Mouse (Mus musculus) Patski (cell line): Measurements from ENCODE around the gene Gm44596. TPM values are rescaled to one million over a fixed set of nuclear protein-coding genes. Genes with fewer than 3 reads are reported as not detected.

Experiments
- ATAC-seq: fragments of 100-300 bp; one replicate; pipeline ENCODE4 v1.8.0; 2021
- CTCF ChIA-PET: fragments of 350-600 bp; sonication (Branson Sonifier 250); formaldehyde crosslinking; loops from one replicate; lab custom pipeline; 2022; ENCODE audit warnings: inconsistent platforms; lab: Charles Lee
- POLR2A ChIA-PET: fragments of 350-600 bp; sonication (Branson Sonifier 250); formaldehyde crosslinking; loops from one replicate; lab custom pipeline; 2022; ENCODE audit warnings: antibody characterized with exemption, inconsistent platforms; lab: Charles Lee
- DNase-seq: peaks from one replicate; pipeline ENCODE4 v3.0.0-alpha.2; 2011; ENCODE audit warnings: low read depth, low spot score
- H3K27me3 ChIP-seq: fragments of 371-371 bp; one replicate; pipeline ENCODE4 v1.5.1; 2021
- CTCF ChIP-seq: fragments of 100-300 bp; IDR thresholded peaks from one replicate; pipeline ENCODE4 v1.5.1; 2021
- in situ Hi-C: fragments of 300-500 bp; cut with MboI; formaldehyde crosslinking; loops from 3 replicates; pipeline ENCODE4 v1.11.1; 2018; ENCODE audit warnings: low pct_unique_long_range_greater_than_20kb, mixed read lengths
- polyA plus RNA-seq: library from polyadenylated mRNA; unstranded; gene quantifications from one replicate; pipeline ENCODE4 v1.2.3, GENCODE M21; 2021

The Gm44596 gene
- polyA plus RNA-seq, 1 experiment from 2014 or later, result not detected

GRCm38 (mm10) chr6:128404708-128405107, 29.4 kb downstream of the Gm44596 start:
- no peak for TF ChIP-seq CTCF
- CTCF ChIA-PET, result interaction anchor here (1.5 to 2.2 kb wide), 3 partner anchors 12 to 75 kb away, joined by 4 to 5 read pairs (median 4); no protein-coding TSS in a partner anchor
- POLR2A ChIA-PET, result interaction anchor here (0.9 to 1.2 kb wide), 2 partner anchors 9 to 79 kb away, joined by 3 to 5 read pairs; no protein-coding TSS in a partner anchor
- in situ Hi-C loops, result no loop called here
- DNase-seq (no peak), ATAC-seq (peak; percentile 25)
- H3K27me3 ChIP-seq, result no peaks in the 10 kb centered on the region

- ATAC-seq (no peak), DNase-seq (no peak)
- in situ Hi-C loops, result no loop called here
- CTCF ChIA-PET, result no interaction called here
- H3K27me3 ChIP-seq, result no peaks in the 10 kb centered on the region
- POLR2A ChIA-PET, result no interaction called here
- TF ChIP-seq CTCF, result no peak
Measured at GRCm38 (mm10) chr6:128408544-128409125, 33.3 kb downstream of the Gm44596 start.

- no peaks in the 10 kb centered on the region for H3K27me3 ChIP-seq
- in situ Hi-C loops, result loop anchor here (5.0 kb wide), 2 partner anchors 48 to 88 kb away; partner anchors contain the start of genes Foxm1 and Rhno1
- ATAC-seq (no peak), DNase-seq (no peak)
- ChIA-PET POLR2A (interaction anchor here (1.6 kb wide), 1 partner anchor 9 kb away, joined by 7 read pairs; no protein-coding TSS in a partner anchor), CTCF (interaction anchor here (0.8 to 3.2 kb wide), 15 partner anchors 9 to 210 kb away, joined by 3 to 24 read pairs (median 7); partner anchors contain the start of genes Gm44596, Itfg2 and Tex52)
- TF ChIP-seq CTCF, result no peak
Measured at GRCm38 (mm10) chr6:128410305-128410704, 35.0 kb downstream of the Gm44596 start.

GRCm38 (mm10) chr6:128411115-128411514, 35.8 kb downstream of the Gm44596 start:
- in situ Hi-C loops, result loop anchor here (5.0 kb wide), 2 partner anchors 49 to 89 kb away; partner anchors contain the start of genes Foxm1 and Rhno1
- DNase-seq (no peak), ATAC-seq (peak; percentile 54)
- POLR2A ChIA-PET, result interaction anchor here (1.6 kb wide), 1 partner anchor 10 kb away, joined by 7 read pairs; no protein-coding TSS in a partner anchor
- H3K27me3 ChIP-seq, result no peaks in the 10 kb centered on the region
- CTCF ChIA-PET, result interaction anchor here (0.8 to 3.2 kb wide), 23 partner anchors 8 to 211 kb away, joined by 3 to 24 read pairs (median 5); partner anchors contain the start of genes Gm44596, Itfg2, Tead4 and Tex52
- TF ChIP-seq CTCF, result peak; percentile 96

GRCm38 (mm10) chr6:128416169-128416568, 40.9 kb downstream of the Gm44596 start:
- ChIA-PET CTCF (interaction anchor here (1.6 kb wide), 1 partner anchor 64 kb away, joined by 4 read pairs; no protein-coding TSS in a partner anchor), POLR2A (interaction anchor here (0.7 kb wide), 1 partner anchor 17 kb away, joined by 4 read pairs; the partner anchor contains the start of gene Nrip2)
- TF ChIP-seq CTCF, result no peak
- in situ Hi-C loops, result no loop called here
- DNase-seq, result no peak
- ATAC-seq, result no peak
- H3K27me3 ChIP-seq, result no peaks in the 10 kb centered on the region

GRCm38 (mm10) chr6:128418076-128418475, 42.8 kb downstream of the Gm44596 start:
- TF ChIP-seq CTCF, result no peak
- H3K27me3 ChIP-seq, result no peaks in the 10 kb centered on the region
- ChIA-PET CTCF (interaction anchor here (0.7 kb wide), 1 partner anchor 69 kb away, joined by 3 read pairs; no protein-coding TSS in a partner anchor), POLR2A (no interaction called here)
- in situ Hi-C loops, result no loop called here
- no peak for ATAC-seq
- DNase-seq, result no peak

GRCm38 (mm10) chr6:128421036-128421435, 45.7 kb downstream of the Gm44596 start:
- POLR2A ChIA-PET, result no interaction called here
- in situ Hi-C loops, result no loop called here
- TF ChIP-seq CTCF, result no peak
- ATAC-seq (peak; percentile 60), DNase-seq (no peak)
- CTCF ChIA-PET, result interaction anchor here (3.5 kb wide), 1 partner anchor 10 kb away, joined by 23 read pairs; no protein-coding TSS in a partner anchor
- no peaks in the 10 kb centered on the region for H3K27me3 ChIP-seq

GRCm38 (mm10) chr6:128421480-128421879, 46.2 kb downstream of the Gm44596 start:
- in situ Hi-C loops, result no loop called here
- TF ChIP-seq CTCF, result no peak
- DNase-seq (no peak), ATAC-seq (no peak)
- CTCF ChIA-PET, result interaction anchor here (3.5 kb wide), 1 partner anchor 10 kb away, joined by 23 read pairs; no protein-coding TSS in a partner anchor
- POLR2A ChIA-PET, result no interaction called here
- H3K27me3 ChIP-seq, result no peaks in the 10 kb centered on the region

GRCm38 (mm10) chr6:128423496-128424268, 48.4 kb downstream of the Gm44596 start:
- H3K27me3 ChIP-seq, result no peaks in the 10 kb centered on the region
- ChIA-PET POLR2A (interaction anchor here (0.6 to 0.7 kb wide), 2 partner anchors 62 to 76 kb away, joined by 3 to 5 read pairs; no protein-coding TSS in a partner anchor), CTCF (interaction anchor here (1.2 to 3.5 kb wide), 3 partner anchors 12 to 56 kb away, joined by 4 to 23 read pairs (median 6); no protein-coding TSS in a partner anchor)
- DNase-seq (no peak), ATAC-seq (no peak)
- TF ChIP-seq CTCF, result no peak
- in situ Hi-C loops, result no loop called here
